Mouse (Mus musculus): ENCODE results near the gene Slco1a6. TPM values are rescaled to one million over a fixed set of nuclear protein-coding genes. Genes with fewer than 3 reads are reported as not detected.
A peak's percentile ranks its signal among the peaks of the same experiment; 100 is the strongest.
"Not testable (repeated sequence)": the region's sequence is repeated elsewhere in the genome, so short reads cannot be mapped to it uniquely, and the experiment has no call there.

Gene Slco1a6
- 1 to 10 TPM in 1 of 2 experiments, not detected in 1; 2.3 TPM for polyA plus RNA-seq (2017; shearing (Covaris generic))

- ATAC-seq: no peak
Observed at GRCm38 (mm10) chr6:142208421-142208820, at the start of gene Slco1a6. Slco1a6 (minus strand) TSS chr6:142208521.

GRCm38 (mm10) chr6:142250738-142251307 lies 42.5 kb upstream of the Slco1a6 start:
- not testable (repeated sequence) for ATAC-seq

- no peak for ATAC-seq
Observed at GRCm38 (mm10) chr6:142245065-142245464, 36.7 kb upstream of the Slco1a6 start.

- ATAC-seq: no peak
Observed at GRCm38 (mm10) chr6:142239468-142239867, 31.1 kb upstream of the Slco1a6 start.

- ATAC-seq: no peak
Observed at GRCm38 (mm10) chr6:142220138-142220537, 11.8 kb upstream of the Slco1a6 start.

GRCm38 (mm10) chr6:142211821-142212220 lies 3.5 kb upstream of the Slco1a6 start:
- no peak for ATAC-seq

GRCm38 (mm10) chr6:142209749-142210148 lies 1.4 kb upstream of the Slco1a6 start:
- no peak for ATAC-seq

- no peak for ATAC-seq
Observed at GRCm38 (mm10) chr6:142200524-142200923, 7.8 kb downstream of the Slco1a6 start.

- ATAC-seq: no peak
Observed at GRCm38 (mm10) chr6:142194245-142194644, 14.1 kb downstream of the Slco1a6 start.

- no peak for ATAC-seq
Observed at GRCm38 (mm10) chr6:142191962-142192361, 16.4 kb downstream of the Slco1a6 start.

GRCm38 (mm10) chr6:142187426-142187825 lies 20.9 kb downstream of the Slco1a6 start:
- ATAC-seq: no peak

- ATAC-seq: no peak
Observed at GRCm38 (mm10) chr6:142185868-142186415, 22.4 kb downstream of the Slco1a6 start.

- no peak for ATAC-seq
Observed at GRCm38 (mm10) chr6:142163406-142163805, 44.9 kb downstream of the Slco1a6 start.

- no peak for ATAC-seq
Observed at GRCm38 (mm10) chr6:142161171-142161570, 47.1 kb downstream of the Slco1a6 start.

- not testable (repeated sequence) for ATAC-seq
Observed at GRCm38 (mm10) chr6:142154081-142154480, 54.2 kb downstream of the Slco1a6 start.

GRCm38 (mm10) chr6:142148371-142148770 lies 60.0 kb downstream of the Slco1a6 start:
- ATAC-seq: no peak

- ATAC-seq: no peak
Observed at GRCm38 (mm10) chr6:142111667-142112305, 96.5 kb downstream of the Slco1a6 start.

GRCm38 (mm10) chr6:142091126-142091525 lies 117.2 kb downstream of the Slco1a6 start:
- ATAC-seq: no peak

GRCm38 (mm10) chr6:142058281-142058680 lies 150.0 kb downstream of the Slco1a6 start:
- ATAC-seq: not testable (repeated sequence)

GRCm38 (mm10) chr6:142047689-142048088 lies 160.6 kb downstream of the Slco1a6 start:
- no peak for ATAC-seq

- no peak for ATAC-seq
Observed at GRCm38 (mm10) chr6:142045746-142046145, 162.6 kb downstream of the Slco1a6 start.

- ATAC-seq: no peak
Observed at GRCm38 (mm10) chr6:142041896-142042295, 166.4 kb downstream of the Slco1a6 start.

GRCm38 (mm10) chr6:142040306-142041175 lies 167.8 kb downstream of the Slco1a6 start:
- ATAC-seq: peak; percentile 34
